Mouse (Mus musculus): ENCODE data around the gene Sgpp1. TPM values are rescaled to one million over a fixed set of nuclear protein-coding genes. Genes with fewer than 3 reads are reported as not detected.

Sgpp1 gene
- polyA plus RNA-seq, 1 experiment from 2014 or later = 12.0 TPM

- H3K4me1 ChIP-seq (ENCODE audit: control insufficient read depth, insufficient read depth, low read length) = no peaks in the 10 kb centered on the region
- H3K36me3 ChIP-seq (ENCODE audit: control insufficient read depth, insufficient read depth, low read length) = no peaks in the 10 kb centered on the region
- H3K27ac ChIP-seq (ENCODE audit: low read length) = no peak overlapping the region
- H3K27me3 ChIP-seq (ENCODE audit: control insufficient read depth, insufficient read depth, low read depth, low read length) = no peaks in the 10 kb centered on the region
- no peak overlapping the region for H3K4me2 ChIP-seq (ENCODE audit: low read length)
- WGBS = 94% methylated on average over 4 of the region's 4 CpGs
- ATAC-seq = no peak
- H3K9me3 ChIP-seq (replicated peaks; ENCODE audit: control insufficient read depth, low read length, poor library complexity, severe bottlenecking) = no peaks in the 10 kb centered on the region
- H3K9ac ChIP-seq (ENCODE audit: low read depth, low read length) = no peak overlapping the region
- H3K4me3 ChIP-seq (ENCODE audit: low read depth, low read length) = no peak overlapping the region
Observed at GRCm38 (mm10) chr12:75683598-75683997, 51.9 kb downstream of the Sgpp1 start.

DNA sequence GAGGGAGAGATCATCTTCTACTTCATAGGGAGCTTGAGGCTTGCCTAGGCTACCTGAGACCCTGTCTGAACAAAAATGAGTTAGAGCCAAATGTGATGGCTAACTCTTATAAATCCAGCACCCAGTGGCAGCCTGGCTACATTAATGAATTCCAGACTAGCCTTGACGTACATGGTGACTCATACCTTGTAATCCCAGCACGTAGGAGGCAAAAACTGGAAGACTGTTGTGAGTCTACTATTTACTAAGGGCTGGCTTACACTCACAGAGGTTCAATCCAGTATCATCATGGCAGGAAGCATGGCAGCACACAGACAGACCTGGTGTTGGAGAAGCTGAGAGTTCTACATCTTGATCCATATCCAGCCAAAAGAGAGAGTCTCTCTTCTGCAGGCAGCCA is 52.7 kb downstream of the Sgpp1 start:
- no peak for ATAC-seq
- H3K36me3 ChIP-seq (ENCODE audit: control insufficient read depth, insufficient read depth, low read length) = no peaks in the 10 kb centered on the region
- WGBS = 85% methylated on average over 2 of the region's 2 CpGs
- H3K27me3 ChIP-seq (ENCODE audit: control insufficient read depth, insufficient read depth, low read depth, low read length) = no peaks in the 10 kb centered on the region
- H3K9ac ChIP-seq (ENCODE audit: low read depth, low read length) = no peak overlapping the region
- no peak overlapping the region for H3K27ac ChIP-seq (ENCODE audit: low read length)
- H3K4me3 ChIP-seq (ENCODE audit: low read depth, low read length) = no peak overlapping the region
- no peak overlapping the region for H3K4me2 ChIP-seq (ENCODE audit: low read length)
- H3K4me1 ChIP-seq (ENCODE audit: control insufficient read depth, insufficient read depth, low read length) = no peaks in the 10 kb centered on the region
- H3K9me3 ChIP-seq (replicated peaks; ENCODE audit: control insufficient read depth, low read length, poor library complexity, severe bottlenecking) = no peaks in the 10 kb centered on the region

GRCm38 (mm10) chr12:75681101-75681500 is 54.4 kb downstream of the Sgpp1 start:
- Histone ChIP-seq H3K4me3 (ENCODE audit: low read depth, low read length) (no peak overlapping the region), H3K27me3 (ENCODE audit: control insufficient read depth, insufficient read depth, low read depth, low read length) (no peaks in the 10 kb centered on the region), H3K9me3 (replicated peaks; ENCODE audit: control insufficient read depth, low read length, poor library complexity, severe bottlenecking) (no peaks in the 10 kb centered on the region), H3K27ac (ENCODE audit: low read length) (no peak overlapping the region), H3K9ac (ENCODE audit: low read depth, low read length) (no peak overlapping the region), H3K4me1 (ENCODE audit: control insufficient read depth, insufficient read depth, low read length) (no peaks in the 10 kb centered on the region), H3K36me3 (ENCODE audit: control insufficient read depth, insufficient read depth, low read length) (no peaks in the 10 kb centered on the region), H3K4me2 (ENCODE audit: low read length) (no peak overlapping the region)
- WGBS = 85% methylated on average over 4 of the region's 4 CpGs
- ATAC-seq = no peak

GRCm38 (mm10) chr12:75678393-75678792 is 57.1 kb downstream of the Sgpp1 start:
- Histone ChIP-seq H3K27ac (ENCODE audit: low read length) (no peak overlapping the region), H3K4me2 (ENCODE audit: low read length) (no peak overlapping the region), H3K27me3 (ENCODE audit: control insufficient read depth, insufficient read depth, low read depth, low read length) (no peaks in the 10 kb centered on the region), H3K9ac (ENCODE audit: low read depth, low read length) (no peak overlapping the region), H3K36me3 (ENCODE audit: control insufficient read depth, insufficient read depth, low read length) (no peaks in the 10 kb centered on the region), H3K4me3 (ENCODE audit: low read depth, low read length) (no peak overlapping the region), H3K4me1 (ENCODE audit: control insufficient read depth, insufficient read depth, low read length) (no peaks in the 10 kb centered on the region), H3K9me3 (replicated peaks; ENCODE audit: control insufficient read depth, low read length, poor library complexity, severe bottlenecking) (no peaks in the 10 kb centered on the region)
- WGBS = 94% methylated on average over 4 of the region's 4 CpGs
- ATAC-seq = no peak

DNA sequence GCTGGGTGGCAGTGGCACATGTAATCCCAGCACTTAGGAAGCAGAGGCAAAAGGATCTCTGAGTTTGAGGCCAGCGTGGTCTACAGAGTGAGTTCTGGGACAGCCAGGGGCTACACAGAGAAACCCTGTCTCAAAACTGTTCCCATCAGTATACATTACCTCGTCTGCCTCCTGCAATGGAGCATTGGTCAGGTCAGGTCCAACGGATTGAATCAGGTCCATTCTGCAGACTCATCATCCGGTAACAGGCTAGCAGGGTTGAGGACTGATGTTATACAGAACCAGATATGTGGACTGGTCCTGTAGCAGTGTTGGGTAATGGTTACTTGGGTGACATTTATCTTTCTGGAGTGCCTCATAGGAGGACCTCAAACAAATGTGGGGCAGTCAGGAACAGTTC is 62.9 kb downstream of the Sgpp1 start:
- 98% methylated on average over 4 of the region's 4 CpGs for WGBS
- Histone ChIP-seq H3K4me1 (ENCODE audit: control insufficient read depth, insufficient read depth, low read length) (peaks cover 13% of the 10 kb centered on the region), H3K27me3 (ENCODE audit: control insufficient read depth, insufficient read depth, low read depth, low read length) (no peaks in the 10 kb centered on the region), H3K36me3 (ENCODE audit: control insufficient read depth, insufficient read depth, low read length) (no peaks in the 10 kb centered on the region), H3K9me3 (replicated peaks; ENCODE audit: control insufficient read depth, low read length, poor library complexity, severe bottlenecking) (no peaks in the 10 kb centered on the region), H3K4me3 (ENCODE audit: low read depth, low read length) (no peak overlapping the region), H3K27ac (ENCODE audit: low read length) (no peak overlapping the region), H3K9ac (ENCODE audit: low read depth, low read length) (no peak overlapping the region), H3K4me2 (ENCODE audit: low read length) (no peak overlapping the region)
- no peak for ATAC-seq

- no peaks in the 10 kb centered on the region for H3K27me3 ChIP-seq (ENCODE audit: control insufficient read depth, insufficient read depth, low read depth, low read length)
Observed at GRCm38 (mm10) chr12:75671759-75672315, 63.7 kb downstream of the Sgpp1 start.

DNA sequence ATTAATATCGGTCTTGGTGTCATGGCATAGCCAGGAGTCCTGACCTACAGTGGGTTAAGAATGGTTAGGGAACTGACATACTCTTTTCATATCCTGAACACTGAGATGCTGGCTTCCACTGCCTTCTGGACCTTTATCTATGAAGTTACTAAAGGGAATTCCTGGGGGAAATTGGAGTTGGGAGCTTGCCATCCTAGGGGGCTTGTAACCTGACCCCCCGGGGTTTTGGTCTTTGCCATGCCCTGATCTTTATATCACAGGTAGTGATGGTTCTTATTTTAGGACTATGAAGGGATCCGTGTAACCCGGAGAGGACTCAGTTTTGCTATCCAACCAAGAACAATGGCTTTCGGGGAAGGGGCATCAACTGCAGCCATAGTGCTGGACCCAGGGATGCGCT is 64.9 kb downstream of the Sgpp1 start:
- Histone ChIP-seq H3K36me3 (ENCODE audit: control insufficient read depth, insufficient read depth, low read length) (no peaks in the 10 kb centered on the region), H3K9ac (ENCODE audit: low read depth, low read length) (peak overlapping the region; percentile 61; the same call in 1 of the 2 replicates), H3K9me3 (replicated peaks; ENCODE audit: control insufficient read depth, low read length, poor library complexity, severe bottlenecking) (no peaks in the 10 kb centered on the region), H3K4me3 (ENCODE audit: low read depth, low read length) (peak overlapping the region; percentile 71), H3K4me1 (ENCODE audit: control insufficient read depth, insufficient read depth, low read length) (peaks cover 13% of the 10 kb centered on the region), H3K27ac (ENCODE audit: low read length) (no peak overlapping the region), H3K4me2 (ENCODE audit: low read length) (peak overlapping the region; percentile 81), H3K27me3 (ENCODE audit: control insufficient read depth, insufficient read depth, low read depth, low read length) (no peaks in the 10 kb centered on the region)
- 93% methylated on average over 6 of the region's 6 CpGs for WGBS
- ATAC-seq = no peak

More at GRCm38 (mm10) chr12:75671759-75672315, 63.7 kb downstream of the Sgpp1 start:
- Histone ChIP-seq H3K4me1 (ENCODE audit: control insufficient read depth, insufficient read depth, low read length) (peaks cover 13% of the 10 kb centered on the region), H3K9ac (ENCODE audit: low read depth, low read length) (no peak overlapping the region), H3K4me3 (ENCODE audit: low read depth, low read length) (no peak overlapping the region), H3K9me3 (replicated peaks; ENCODE audit: control insufficient read depth, low read length, poor library complexity, severe bottlenecking) (no peaks in the 10 kb centered on the region), H3K27ac (ENCODE audit: low read length) (no peak overlapping the region), H3K4me2 (ENCODE audit: low read length) (no peak overlapping the region), H3K36me3 (ENCODE audit: control insufficient read depth, insufficient read depth, low read length) (no peaks in the 10 kb centered on the region)
- WGBS = 89% methylated on average over 3 of the region's 3 CpGs
- ATAC-seq = no peak

DNA sequence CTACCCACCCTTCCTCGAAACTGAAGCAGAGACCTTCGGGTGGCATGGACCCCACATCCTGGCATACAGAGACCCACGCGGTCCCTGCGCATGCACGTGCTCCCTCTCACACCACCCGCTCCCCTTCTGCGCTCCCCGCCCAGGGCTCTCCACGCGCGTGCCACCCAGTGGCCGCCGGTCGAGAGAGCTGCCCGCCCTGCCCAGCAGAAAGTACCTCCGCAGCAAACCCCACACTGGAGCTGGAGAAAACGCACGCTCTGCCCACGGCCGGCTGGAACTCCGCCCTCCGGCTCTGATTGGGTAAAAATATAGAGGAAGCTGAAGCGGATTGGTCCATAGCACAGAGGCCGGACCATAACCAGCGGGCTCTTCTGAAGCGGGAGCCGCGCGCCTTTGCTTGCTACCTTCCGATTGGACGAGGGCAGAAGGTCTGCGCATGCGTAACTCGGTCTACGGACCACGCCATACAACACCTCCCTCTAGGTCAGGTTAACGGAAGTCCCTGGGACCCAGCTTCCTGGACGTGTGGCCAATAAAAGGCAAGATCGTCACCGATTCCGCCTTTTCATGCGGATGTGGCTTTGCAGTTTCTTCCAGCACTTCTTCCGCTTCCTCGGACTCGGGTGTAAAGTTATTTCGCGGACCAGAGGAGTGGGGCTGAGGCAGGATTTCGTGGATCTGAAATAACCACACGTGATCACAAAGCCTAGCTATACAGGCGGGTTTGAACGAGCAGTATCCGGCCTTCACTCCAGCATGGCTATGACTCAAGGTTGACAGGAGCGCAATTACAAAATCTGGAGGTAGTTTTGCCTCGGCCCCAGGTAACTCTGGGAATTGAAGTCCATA is 66.0 kb downstream of the Sgpp1 start, which contains the start of gene Wdr89:
Gene Wdr89, minus strand, starts transcription at position 280 of the 849 bp plus-strand sequence.
- WGBS = under 1% methylated on average over 55 of the region's 55 CpGs
- peaks cover 13% of the 10 kb centered on the region for H3K4me1 ChIP-seq (ENCODE audit: control insufficient read depth, insufficient read depth, low read length)
- peak; percentile 99 for ATAC-seq
- H3K4me2 ChIP-seq (ENCODE audit: low read length) = peak within 1 kb of the TSS; percentile 91
- H3K4me3 ChIP-seq (ENCODE audit: low read depth, low read length) = peak within 1 kb of the TSS; percentile 71
- H3K36me3 ChIP-seq (ENCODE audit: control insufficient read depth, insufficient read depth, low read length) = no peaks in the 10 kb centered on the region
- no peaks in the 10 kb centered on the region for H3K9me3 ChIP-seq (replicated peaks; ENCODE audit: control insufficient read depth, low read length, poor library complexity, severe bottlenecking)
- no peaks in the 10 kb centered on the region for H3K27me3 ChIP-seq (ENCODE audit: control insufficient read depth, insufficient read depth, low read depth, low read length)
- H3K27ac ChIP-seq (ENCODE audit: low read length) = peak within 1 kb of the TSS; percentile 84
- peak within 1 kb of the TSS; percentile 73 for H3K9ac ChIP-seq (ENCODE audit: low read depth, low read length)

DNA sequence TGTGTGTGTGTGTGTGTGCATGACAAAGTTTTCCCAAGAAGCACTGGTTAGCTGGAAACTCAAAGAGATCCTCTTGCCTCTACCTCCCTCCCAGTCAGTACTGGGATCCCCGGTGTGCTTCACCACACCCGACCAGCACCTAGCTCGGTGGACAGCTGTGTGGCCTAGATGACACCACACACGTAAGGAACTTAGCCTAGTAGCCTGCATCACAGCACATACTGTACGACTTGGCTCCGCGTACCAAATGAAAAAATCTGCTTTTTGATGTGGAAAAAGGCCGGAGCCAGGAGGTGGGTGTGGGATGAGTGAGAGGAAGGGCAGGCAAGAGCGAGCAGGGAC is 66.6 kb downstream of the Sgpp1 start:
- WGBS = 3% methylated on average over 9 of the region's 9 CpGs

More for the DNA sequence above, 66.6 kb downstream of the Sgpp1 start:
- H3K27ac ChIP-seq (ENCODE audit: low read length) = peak overlapping the region; percentile 84
- H3K4me1 ChIP-seq (ENCODE audit: control insufficient read depth, insufficient read depth, low read length) = peaks cover 13% of the 10 kb centered on the region
- H3K9me3 ChIP-seq (replicated peaks; ENCODE audit: control insufficient read depth, low read length, poor library complexity, severe bottlenecking) = no peaks in the 10 kb centered on the region
- H3K36me3 ChIP-seq (ENCODE audit: control insufficient read depth, insufficient read depth, low read length) = no peaks in the 10 kb centered on the region
- peak; percentile 47 for ATAC-seq
- peak overlapping the region; percentile 73 for H3K9ac ChIP-seq (ENCODE audit: low read depth, low read length)
- H3K4me2 ChIP-seq (ENCODE audit: low read length) = peak overlapping the region; percentile 91
- H3K27me3 ChIP-seq (ENCODE audit: control insufficient read depth, insufficient read depth, low read depth, low read length) = no peaks in the 10 kb centered on the region
- peak overlapping the region; percentile 71 for H3K4me3 ChIP-seq (ENCODE audit: low read depth, low read length)
